Mouse (Mus musculus) heart, adult 11 months (tissue): Measurements from ENCODE around the gene Usp29.
"Not testable (repeated sequence)": the region's sequence is repeated elsewhere in the genome, so short reads cannot be mapped to it uniquely, and the experiment has no call there.

ENCODE experiments used
- DNase-seq: peaks from one replicate; pipeline ENCODE4 v3.0.0; 2022

Usp29 gene

GRCm38 (mm10) chr7:6822633-6823032, 92.3 kb downstream of the Usp29 start:
- no peak for DNase-seq

- peak; percentile 19 for DNase-seq
These were observed 93.3 kb downstream of the Usp29 start for GRCm38 (mm10) chr7:6823673-6824072.

- peak; percentile 96 for DNase-seq
These were observed 95.7 kb downstream of the Usp29 start for GRCm38 (mm10) chr7:6825966-6826647.

GRCm38 (mm10) chr7:6829148-6829547, 98.8 kb downstream of the Usp29 start:
- DNase-seq = no peak

GRCm38 (mm10) chr7:6834950-6835349, 104.6 kb downstream of the Usp29 start:
- DNase-seq = no peak

GRCm38 (mm10) chr7:6835351-6835750, 105.0 kb downstream of the Usp29 start:
- DNase-seq = no peak

GRCm38 (mm10) chr7:6837297-6837925, 107.0 kb downstream of the Usp29 start:
- DNase-seq = no peak

- DNase-seq = no peak
These were observed 107.7 kb downstream of the Usp29 start for GRCm38 (mm10) chr7:6837926-6838554.

- DNase-seq = no peak
These were observed 110.5 kb downstream of the Usp29 start for GRCm38 (mm10) chr7:6840860-6841259.

- DNase-seq = peak; percentile 48
These were observed 119.1 kb downstream of the Usp29 start for GRCm38 (mm10) chr7:6849495-6849894.

GRCm38 (mm10) chr7:6850321-6850720, 119.9 kb downstream of the Usp29 start:
- DNase-seq = peak; percentile 68

GRCm38 (mm10) chr7:6851256-6851655, 120.9 kb downstream of the Usp29 start:
- DNase-seq = peak; percentile 65

- DNase-seq = peak; percentile 51
These were observed 121.5 kb downstream of the Usp29 start for GRCm38 (mm10) chr7:6851717-6852503.

- DNase-seq = peak; percentile 48
These were observed 125.4 kb downstream of the Usp29 start for GRCm38 (mm10) chr7:6855613-6856405.

- DNase-seq = peak; percentile 55
These were observed 128.4 kb downstream of the Usp29 start for GRCm38 (mm10) chr7:6858694-6859270.

- peak; percentile 48 for DNase-seq
These were observed 130.3 kb downstream of the Usp29 start for GRCm38 (mm10) chr7:6860689-6861088.

- peak; percentile 51 for DNase-seq
These were observed 136.0 kb downstream of the Usp29 start for GRCm38 (mm10) chr7:6866351-6866750.

GRCm38 (mm10) chr7:6868831-6869230, 138.5 kb downstream of the Usp29 start:
- DNase-seq = no peak

- peak; percentile 63 for DNase-seq
These were observed 139.2 kb downstream of the Usp29 start for GRCm38 (mm10) chr7:6869556-6869955.

- peak; percentile 71 for DNase-seq
These were observed 144.1 kb downstream of the Usp29 start for GRCm38 (mm10) chr7:6874448-6874847.

GRCm38 (mm10) chr7:6878202-6878601, 147.8 kb downstream of the Usp29 start:
- peak; percentile 46 for DNase-seq

GRCm38 (mm10) chr7:6878849-6879248, 148.5 kb downstream of the Usp29 start:
- not testable (repeated sequence) for DNase-seq
